Mouse (Mus musculus): ENCODE results near the gene Asna1.

Gene Asna1

GRCm38 (mm10) chr8:85035165-85035727 lies 10.2 kb upstream of the Asna1 start:
- peak; percentile 24 for DNase-seq (ENCODE audit: extremely low spot score, low spot score)

GRCm38 (mm10) chr8:85034764-85035163 lies 9.7 kb upstream of the Asna1 start:
- DNase-seq (ENCODE audit: extremely low spot score, low spot score): peak; percentile 73

GRCm38 (mm10) chr8:85033867-85034266 lies 8.8 kb upstream of the Asna1 start:
- no peak for DNase-seq (ENCODE audit: extremely low spot score, low spot score)

- DNase-seq (ENCODE audit: extremely low spot score, low spot score): no peak
Measured at GRCm38 (mm10) chr8:85032622-85033311, 7.7 kb upstream of the Asna1 start.

- DNase-seq (ENCODE audit: extremely low spot score, low spot score): no peak
Measured at GRCm38 (mm10) chr8:85029271-85029670, 4.2 kb upstream of the Asna1 start.

- no peak for DNase-seq (ENCODE audit: extremely low spot score, low spot score)
Measured at GRCm38 (mm10) chr8:85027922-85028321, 2.8 kb upstream of the Asna1 start.

- DNase-seq (ENCODE audit: extremely low spot score, low spot score): no peak
Measured at GRCm38 (mm10) chr8:85027516-85027855, 2.4 kb upstream of the Asna1 start.

GRCm38 (mm10) chr8:85026670-85027515 lies 1.8 kb upstream of the Asna1 start, which contains the start of gene Trir:
TSS of gene Trir (plus strand) at chr8:85026823.
- peak; percentile 96 for DNase-seq (ENCODE audit: extremely low spot score, low spot score)

GRCm38 (mm10) chr8:85023846-85024245 lies 1.2 kb downstream of the Asna1 start:
- no peak for DNase-seq (ENCODE audit: extremely low spot score, low spot score)

- no peak for DNase-seq (ENCODE audit: extremely low spot score, low spot score)
Measured at GRCm38 (mm10) chr8:85021514-85022055, 3.5 kb downstream of the Asna1 start.

GRCm38 (mm10) chr8:85017209-85017608 lies 7.9 kb downstream of the Asna1 start:
- DNase-seq (ENCODE audit: extremely low spot score, low spot score): no peak

- DNase-seq (ENCODE audit: extremely low spot score, low spot score): no peak
Measured at GRCm38 (mm10) chr8:85016724-85017123, 8.4 kb downstream of the Asna1 start.

- DNase-seq (ENCODE audit: extremely low spot score, low spot score): no peak
Measured at GRCm38 (mm10) chr8:85014431-85014830, 10.7 kb downstream of the Asna1 start, which contains the start of gene Best2. TSS of gene Best2 (minus strand) at chr8:85014531.

GRCm38 (mm10) chr8:85013230-85013840 lies 11.7 kb downstream of the Asna1 start:
- peak; percentile 64 for DNase-seq (ENCODE audit: extremely low spot score, low spot score)

- DNase-seq (ENCODE audit: extremely low spot score, low spot score): no peak
Measured at GRCm38 (mm10) chr8:85011242-85011641, 13.8 kb downstream of the Asna1 start.

- peak; percentile 32 for DNase-seq (ENCODE audit: extremely low spot score, low spot score)
Measured at GRCm38 (mm10) chr8:85007686-85008085, 17.4 kb downstream of the Asna1 start.

- DNase-seq (ENCODE audit: extremely low spot score, low spot score): peak; percentile 89
Measured at GRCm38 (mm10) chr8:84997649-84998295, 27.3 kb downstream of the Asna1 start.

GRCm38 (mm10) chr8:84996978-84997377 lies 28.1 kb downstream of the Asna1 start:
- DNase-seq (ENCODE audit: extremely low spot score, low spot score): no peak

- DNase-seq (ENCODE audit: extremely low spot score, low spot score): no peak
Measured at GRCm38 (mm10) chr8:84995680-84996079, 29.4 kb downstream of the Asna1 start.

GRCm38 (mm10) chr8:84994375-84994774 lies 30.7 kb downstream of the Asna1 start:
- DNase-seq (ENCODE audit: extremely low spot score, low spot score): no peak

- no peak for DNase-seq (ENCODE audit: extremely low spot score, low spot score)
Measured at GRCm38 (mm10) chr8:84990836-84991235, 34.2 kb downstream of the Asna1 start.
